Mouse (Mus musculus) urinary bladder, postnatal 14 days (tissue): Measurements from ENCODE around the gene Gng12.
A peak's percentile ranks its signal among the peaks of the same experiment; 100 is the strongest.
"Not testable (repeated sequence)": the region's sequence is repeated elsewhere in the genome, so short reads cannot be mapped to it uniquely, and the experiment has no call there.

Source experiments
- DNase-seq: peaks from one replicate; pipeline ENCODE4 v3.0.0; 2021; ENCODE audit warnings: low spot score

Gng12 gene

DNA sequence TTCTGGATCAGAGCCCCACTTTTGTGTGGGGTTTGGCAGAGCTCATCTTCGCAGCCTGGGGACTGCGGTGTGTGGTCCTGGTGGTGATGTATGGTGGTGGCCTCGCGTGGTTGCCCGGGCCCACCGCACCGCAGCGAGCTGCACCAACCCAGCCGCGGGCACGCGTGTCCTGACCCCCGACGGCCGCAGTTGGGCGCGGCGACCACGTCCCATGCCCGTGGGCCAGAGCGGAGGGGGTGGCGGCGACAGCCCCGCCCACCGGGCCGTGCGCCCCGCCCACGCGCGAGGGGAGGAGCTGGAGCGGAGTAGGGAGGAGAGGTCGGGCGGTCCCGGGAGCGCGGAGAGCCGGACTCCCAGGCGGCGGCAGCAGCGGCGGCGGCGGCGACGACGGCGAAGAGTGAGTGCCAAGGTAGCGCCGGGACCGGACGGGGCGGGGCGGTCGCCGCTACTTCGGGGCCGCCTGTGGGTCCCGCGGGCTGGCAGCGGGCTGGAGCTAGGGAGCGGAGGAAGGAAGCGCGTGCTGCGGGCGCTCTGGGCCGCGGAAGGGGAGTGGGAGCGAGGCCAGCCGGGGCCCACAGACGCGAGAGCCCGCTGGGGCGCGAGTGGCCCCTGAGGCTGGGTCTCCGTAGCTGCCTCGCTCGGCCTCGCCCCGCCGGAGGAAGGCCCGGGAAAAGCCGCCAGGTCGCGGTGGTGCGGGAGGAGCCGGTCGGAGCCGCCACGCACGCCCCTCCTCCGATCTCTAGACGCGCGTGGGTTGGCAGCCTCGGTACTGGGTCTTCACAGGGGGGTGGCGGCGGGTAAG is at the start of gene Gng12:
Gene Gng12, plus strand, starts transcription at position 279 of the 802 bp plus-strand sequence.
- DNase-seq = peak; percentile 91

GRCm38 (mm10) chr6:66848936-66849335 is 47.3 kb upstream of the Gng12 start:
- no peak for DNase-seq

DNA sequence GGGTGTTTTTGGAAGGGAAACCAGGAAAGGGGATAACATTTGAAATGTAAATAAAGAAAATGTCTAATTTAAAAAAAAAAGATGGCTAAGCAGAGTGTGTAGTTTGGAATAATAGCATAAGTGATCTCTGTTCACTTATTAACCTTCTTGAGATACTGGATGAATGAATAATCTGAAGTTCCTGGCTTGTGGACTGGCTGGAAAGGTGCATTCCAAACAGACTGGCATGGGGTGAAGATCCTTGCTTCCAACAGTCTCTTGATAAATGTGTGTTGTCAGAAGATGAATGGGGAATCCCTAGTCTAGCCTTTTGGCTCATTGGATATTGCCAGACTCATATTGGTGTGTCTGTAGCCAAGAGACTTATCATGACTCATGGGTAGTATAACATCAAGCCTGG is 40.0 kb upstream of the Gng12 start:
- no peak for DNase-seq

DNA sequence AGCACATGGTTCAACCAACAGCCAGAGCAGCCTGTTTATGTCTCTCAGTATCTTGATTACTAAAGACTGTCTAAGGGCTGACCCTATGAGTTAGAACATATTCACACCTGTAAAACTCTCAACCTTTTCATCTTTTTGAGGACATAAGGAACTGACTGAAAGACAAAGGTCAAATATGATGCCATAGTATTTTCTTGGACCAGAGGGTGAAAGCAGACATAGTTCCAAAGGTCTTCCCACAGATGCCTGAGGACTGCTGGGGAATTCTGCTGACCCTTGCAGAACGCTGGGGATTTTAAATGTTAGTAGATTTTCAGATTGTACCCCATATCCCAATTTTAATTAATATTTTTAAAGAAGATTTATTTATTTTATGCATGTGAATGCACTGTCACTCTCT is 37.8 kb upstream of the Gng12 start:
- no peak for DNase-seq

- no peak for DNase-seq
Measured at GRCm38 (mm10) chr6:66859391-66859790, 36.8 kb upstream of the Gng12 start.

DNA sequence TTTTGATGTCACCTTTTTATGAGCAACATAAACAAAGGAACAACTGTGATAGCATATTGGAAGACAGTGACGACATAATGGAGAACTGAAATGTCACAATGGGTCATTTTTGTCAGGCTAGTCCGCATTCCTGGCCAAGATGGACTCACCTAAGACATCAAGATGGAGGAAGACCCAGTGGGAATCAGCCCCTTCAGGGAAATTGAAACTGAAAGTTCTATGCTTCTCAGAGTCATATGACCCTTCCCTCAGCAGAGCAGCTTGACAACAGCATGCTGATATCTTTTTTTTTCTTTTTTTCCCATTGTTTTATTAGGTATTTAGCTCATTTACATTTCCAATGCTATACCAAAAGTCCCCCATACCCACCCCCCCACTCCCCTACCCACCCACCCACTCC is 31.7 kb upstream of the Gng12 start:
- DNase-seq = no peak

DNA sequence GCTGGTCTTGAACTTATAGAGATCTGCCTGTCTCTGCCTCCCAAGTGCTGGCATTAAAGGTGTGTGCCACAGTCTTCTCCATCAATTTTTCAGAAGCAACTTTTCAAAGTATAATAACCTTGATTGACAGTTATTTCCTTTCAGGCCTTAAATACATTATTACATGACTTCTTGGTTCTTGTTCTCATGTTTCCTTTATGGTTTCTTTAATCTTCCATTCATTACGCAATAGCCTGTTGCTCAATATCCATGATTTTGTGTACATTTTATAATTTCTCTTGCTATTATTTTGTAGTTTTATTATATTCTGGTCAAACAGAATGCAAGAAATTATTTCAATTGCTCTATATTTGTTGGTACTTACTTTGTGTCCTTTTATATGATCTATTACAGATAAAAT is 29.9 kb upstream of the Gng12 start:
- DNase-seq = no peak

DNA sequence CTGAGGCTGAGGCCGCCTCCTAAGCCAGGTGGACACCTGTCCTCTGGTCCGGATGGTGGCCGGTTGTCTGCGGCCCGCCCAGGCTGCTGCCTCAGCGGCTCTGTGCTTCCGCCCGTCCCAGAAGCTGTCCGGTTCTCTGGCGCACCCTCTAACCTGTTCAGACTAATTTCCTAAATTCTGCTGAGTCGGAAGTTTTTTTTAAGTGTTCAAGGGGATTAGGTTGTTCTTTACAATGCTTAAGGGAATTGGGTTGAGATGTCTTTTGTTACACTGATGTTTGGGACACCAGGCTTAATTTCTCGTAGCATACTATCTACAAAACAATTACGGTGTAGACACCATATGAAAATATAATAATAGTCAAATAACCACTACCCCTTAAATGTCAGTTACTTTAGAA is 19.1 kb upstream of the Gng12 start:
- DNase-seq = not testable (repeated sequence)

GRCm38 (mm10) chr6:66890349-66891158 is 5.6 kb upstream of the Gng12 start:
- DNase-seq = no peak

GRCm38 (mm10) chr6:66893950-66894349 is 2.2 kb upstream of the Gng12 start:
- no peak for DNase-seq

DNA sequence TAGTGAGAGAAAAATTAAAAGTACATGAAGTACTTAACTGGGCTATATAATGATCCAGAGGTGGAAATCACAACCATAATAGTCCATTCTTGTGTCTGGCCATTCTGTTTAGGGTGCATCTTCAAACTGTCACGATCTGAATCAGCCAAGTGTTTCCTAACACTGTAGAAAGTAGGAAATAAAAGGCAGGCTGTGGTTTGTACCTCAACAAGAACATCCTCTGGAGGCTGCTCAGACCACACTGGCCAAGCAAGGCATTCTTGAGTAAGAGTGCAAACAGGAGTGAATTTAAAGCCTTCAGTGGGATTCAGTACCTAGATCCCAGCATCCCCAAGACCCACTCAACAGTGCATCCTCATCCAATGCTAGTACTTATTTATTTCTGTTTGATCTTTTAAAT is 1.2 kb upstream of the Gng12 start:
- DNase-seq = no peak

GRCm38 (mm10) chr6:66896921-66897645 is 886 bp downstream of the Gng12 start:
- DNase-seq = peak; percentile 40

- DNase-seq = no peak
Measured at GRCm38 (mm10) chr6:66897994-66898393, 1.8 kb downstream of the Gng12 start.

DNA sequence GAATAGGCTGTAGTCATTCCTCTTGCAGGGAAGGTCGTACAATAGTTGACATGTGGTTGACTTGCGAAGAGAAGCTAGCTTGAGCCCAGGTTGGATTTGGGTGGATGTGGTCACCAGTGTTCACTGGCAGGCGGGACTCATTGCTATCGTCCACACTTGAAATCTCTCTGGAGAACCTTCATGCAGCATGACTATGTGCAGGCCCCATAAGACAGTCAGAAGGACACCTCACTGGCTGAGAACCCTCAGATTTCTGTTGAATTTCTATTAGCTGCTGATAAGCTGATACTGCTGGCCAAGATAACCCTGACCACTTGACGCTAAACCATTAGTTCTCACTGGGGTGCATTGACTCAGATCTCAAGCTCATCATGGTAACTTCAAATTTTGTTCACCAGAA is 5.7 kb downstream of the Gng12 start:
- no peak for DNase-seq

DNA sequence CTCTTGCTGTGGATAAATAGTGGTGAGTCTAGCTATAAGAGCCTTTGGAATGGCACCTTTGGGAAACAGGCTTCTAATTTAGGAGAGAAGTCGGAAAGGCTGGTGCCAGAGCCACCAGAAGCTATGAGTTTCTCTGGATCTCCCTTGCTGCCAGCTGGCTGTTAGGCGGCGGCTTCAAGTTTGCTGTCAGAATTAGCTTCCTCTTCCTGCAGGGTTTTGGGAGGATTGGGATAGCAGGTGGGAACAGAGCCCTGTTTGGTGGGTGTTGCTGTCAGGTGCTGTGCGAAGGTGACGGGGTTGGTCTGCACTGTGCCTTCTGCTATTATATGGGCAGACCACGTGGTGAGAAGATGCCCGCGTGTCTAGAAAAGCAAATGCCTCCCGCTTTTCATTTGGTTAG is 7.0 kb downstream of the Gng12 start:
- DNase-seq = no peak

DNA sequence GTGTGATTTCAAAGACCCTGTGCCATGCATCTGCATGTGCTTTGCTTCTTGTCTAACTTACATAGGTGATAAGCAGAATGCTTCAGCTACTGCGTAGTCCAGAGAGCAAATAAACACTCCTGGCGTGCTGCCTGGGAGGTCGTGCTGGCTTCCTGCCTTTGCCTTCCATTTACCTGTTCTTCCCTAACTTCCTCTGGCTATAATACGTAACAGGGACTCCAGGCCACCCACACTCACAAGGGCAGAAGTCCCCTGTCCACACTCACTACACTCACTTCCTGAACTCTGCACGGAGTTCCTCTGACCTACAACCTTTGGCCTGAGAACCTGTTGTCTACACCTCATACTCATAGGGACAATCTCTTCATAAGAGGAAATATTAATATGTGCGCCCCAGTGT is 7.5 kb downstream of the Gng12 start:
- DNase-seq = peak; percentile 20

- no peak for DNase-seq
Measured at GRCm38 (mm10) chr6:66906244-66906643, 10.0 kb downstream of the Gng12 start.

- no peak for DNase-seq
Measured at GRCm38 (mm10) chr6:66908327-66908973, 12.3 kb downstream of the Gng12 start.

DNA sequence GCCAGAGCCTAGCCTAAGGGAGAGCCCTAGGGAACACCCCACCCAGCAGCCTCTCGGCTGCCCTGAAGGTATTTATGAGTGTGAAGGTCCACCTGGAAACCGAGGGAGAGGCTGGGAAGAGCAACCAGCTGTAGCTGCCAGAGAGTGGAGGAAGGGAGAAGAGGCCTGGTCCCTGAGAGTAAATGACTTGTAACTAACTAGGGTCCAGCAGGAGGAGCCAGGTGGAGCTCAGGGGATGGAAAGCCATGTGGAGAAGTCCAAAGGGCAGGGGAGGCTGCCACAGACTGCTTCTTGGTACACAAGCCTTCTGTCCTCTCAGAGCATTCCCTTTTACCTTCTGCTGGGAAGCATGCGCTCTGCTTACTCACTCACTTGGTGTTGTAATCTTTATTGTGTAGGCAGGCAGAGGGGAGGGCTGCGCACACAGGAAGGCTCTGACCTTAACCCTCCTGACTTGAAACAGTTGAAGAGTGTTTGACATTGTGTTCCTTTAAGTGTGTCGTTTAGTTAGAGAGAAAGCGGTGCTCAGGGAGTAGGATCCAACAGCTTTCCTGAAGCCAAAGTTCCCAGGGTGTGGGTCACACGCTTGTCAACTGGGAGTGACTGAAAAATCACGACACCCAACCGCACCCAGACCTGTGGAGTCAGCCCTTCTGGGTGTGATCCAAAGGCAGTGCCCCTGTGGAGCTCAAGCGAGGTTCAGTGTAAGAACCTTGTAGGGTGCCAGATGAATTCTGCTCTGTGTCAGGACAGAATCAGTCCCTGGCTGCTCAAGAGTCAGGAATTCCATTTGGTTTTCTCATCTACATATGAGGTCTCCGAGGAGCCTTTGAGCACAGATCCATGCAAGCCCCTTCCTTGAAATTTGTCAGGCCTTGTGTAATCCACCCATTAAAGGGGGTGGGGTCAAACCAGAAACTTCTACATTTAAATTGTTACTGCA is 14.6 kb downstream of the Gng12 start:
- DNase-seq = peak; percentile 45

- DNase-seq = no peak
Measured at GRCm38 (mm10) chr6:66913355-66913754, 17.2 kb downstream of the Gng12 start.

- no peak for DNase-seq
Measured at GRCm38 (mm10) chr6:66915592-66915991, 19.4 kb downstream of the Gng12 start.
